Mouse (Mus musculus): ENCODE data around the gene Nyx. TPM values are rescaled to one million over a fixed set of nuclear protein-coding genes. Genes with fewer than 3 reads are reported as not detected.
"Not testable (repeated sequence)": the region's sequence is repeated elsewhere in the genome, so short reads cannot be mapped to it uniquely, and the experiment has no call there.

Gene Nyx
- 0.07 and 0.17 TPM in 2 replicates for polyA plus RNA-seq (2015; fragmentation: Nextera tagmentation; extraction: Ambion mirVana)

DNA sequence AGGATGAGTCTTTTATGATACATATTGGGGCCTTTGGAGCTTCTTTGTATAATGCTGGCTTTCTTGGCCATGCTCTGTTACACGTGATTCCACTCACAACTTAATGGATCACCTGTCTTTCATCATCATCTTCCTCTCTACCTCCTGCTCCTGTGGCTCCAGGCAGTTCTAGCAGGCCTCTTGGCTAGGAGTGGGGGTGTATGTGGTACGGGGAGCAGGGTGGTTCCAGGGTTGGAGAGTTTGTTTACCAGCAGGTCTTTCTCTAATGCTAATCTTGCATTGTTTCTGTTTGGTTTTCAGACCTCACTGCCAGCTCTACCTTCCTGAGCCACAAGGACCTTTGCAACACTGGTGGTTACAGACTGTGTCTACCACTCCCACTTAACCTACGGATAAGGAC lies at the start of gene Nyx:
Gene Nyx, plus strand, starts transcription at position 301 of the 400 bp plus-strand sequence.
- ATAC-seq (ENCODE audit: low read depth), result no peak
- Histone ChIP-seq H3K9ac (no peak within 1 kb of the TSS), H3K4me2 (no peak within 1 kb of the TSS), H3K36me3 (no peaks in the 10 kb centered on the region), H3K4me1 (replicated peaks) (0 out of 2 replicates have a peak, but pooled peaks cover 3% of the 10 kb centered on the region), H3K27me3 (peaks cover 6% of the 10 kb centered on the region; the same call in 1 of the 2 replicates), H3K9me3 (no peaks in the 10 kb centered on the region), H3K4me3 (no peak within 1 kb of the TSS), H3K27ac (replicated peaks) (no peak within 1 kb of the TSS)
- 84% methylated on average over 3 of the region's 3 CpGs for WGBS

DNA sequence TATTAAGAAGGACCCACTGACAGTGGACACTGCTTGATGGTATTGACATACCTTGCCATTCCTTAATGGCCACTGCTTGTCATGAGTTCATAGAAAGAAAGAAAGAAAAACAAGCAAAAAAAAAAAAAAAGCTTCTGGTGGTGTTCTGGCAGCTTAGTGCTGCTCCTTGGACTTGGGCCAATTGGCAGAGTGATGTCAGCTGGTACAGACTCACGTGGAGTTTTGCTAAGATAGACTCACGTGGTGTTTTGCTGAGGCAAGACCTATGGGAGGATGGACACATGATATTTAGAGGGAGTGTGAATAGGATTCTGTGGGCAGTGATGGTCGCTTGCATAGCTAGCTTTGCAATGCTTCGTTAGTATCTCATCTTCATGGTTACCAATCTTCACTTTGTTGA lies 43.9 kb upstream of the Nyx start:
- Histone ChIP-seq H3K9me3 (no peaks in the 10 kb centered on the region), H3K36me3 (no peaks in the 10 kb centered on the region), H3K4me2 (no peak overlapping the region), H3K4me1 (replicated peaks) (no peaks in the 10 kb centered on the region), H3K27ac (replicated peaks) (no peak overlapping the region), H3K27me3 (0 out of 2 replicates have a peak, but pooled peaks cover 3% of the 10 kb centered on the region), H3K4me3 (no peak overlapping the region), H3K9ac (no peak overlapping the region)
- no peak for ATAC-seq (ENCODE audit: low read depth)
- WGBS, result 70% methylated on average over 4 of the region's 4 CpGs

DNA sequence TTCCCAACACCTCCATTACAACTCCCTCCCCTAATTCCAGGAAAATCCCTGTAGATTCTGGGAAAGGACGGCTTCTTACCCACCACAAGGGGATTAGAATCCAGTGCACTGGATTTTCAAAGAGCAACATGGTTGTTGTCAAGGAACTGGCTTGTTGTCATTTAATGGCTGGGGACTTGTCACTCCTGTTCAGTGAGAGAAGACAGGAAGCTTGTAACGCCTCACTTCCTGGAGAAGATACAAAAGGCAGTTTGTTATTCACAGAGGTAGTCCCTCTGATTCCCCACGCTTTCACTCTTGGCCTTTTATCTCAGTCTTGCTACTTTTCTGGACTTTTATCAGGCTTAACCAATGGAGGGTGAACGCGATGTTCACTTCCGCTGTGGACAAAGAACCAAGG lies 34.5 kb upstream of the Nyx start:
- no peak overlapping the region for H3K4me2 ChIP-seq
- H3K27ac ChIP-seq (replicated peaks), result no peak overlapping the region
- no peaks in the 10 kb centered on the region for H3K9me3 ChIP-seq
- no peak overlapping the region for H3K9ac ChIP-seq
- WGBS, result 64% methylated on average over 6 of the region's 6 CpGs
- H3K36me3 ChIP-seq, result no peaks in the 10 kb centered on the region
- H3K4me1 ChIP-seq (replicated peaks), result no peaks in the 10 kb centered on the region
- peaks cover 13% of the 10 kb centered on the region for H3K27me3 ChIP-seq
- H3K4me3 ChIP-seq, result no peak overlapping the region
- no peak for ATAC-seq (ENCODE audit: low read depth)

DNA sequence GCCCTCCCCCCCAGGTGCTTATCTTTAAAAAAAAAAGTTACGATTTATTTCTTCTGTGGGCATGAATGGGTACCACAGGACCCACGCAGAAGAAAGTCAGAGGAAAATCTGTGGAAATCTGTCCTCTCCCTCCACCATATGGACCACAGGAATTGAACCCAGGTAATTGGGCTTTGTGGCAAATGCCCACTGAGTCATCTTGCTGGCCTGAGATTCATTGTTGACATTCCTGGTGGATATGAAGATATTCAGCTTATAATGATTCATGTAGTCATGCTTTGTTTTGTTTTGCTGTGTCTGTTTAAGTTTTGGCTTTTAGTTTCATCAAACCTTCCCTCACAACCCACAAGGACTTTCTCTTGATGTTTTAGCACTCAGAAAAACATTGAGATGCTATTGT lies 29.9 kb upstream of the Nyx start:
- H3K4me2 ChIP-seq; ATAC-seq (ENCODE audit: low read depth); H3K9ac ChIP-seq; H3K27ac ChIP-seq (replicated peaks); H3K36me3 ChIP-seq; H3K9me3 ChIP-seq; H3K4me3 ChIP-seq; H3K4me1 ChIP-seq (replicated peaks): not testable (repeated sequence)
- WGBS, result 87% methylated on average over 2 of the region's 2 CpGs
- peaks cover 11% of the 10 kb centered on the region for H3K27me3 ChIP-seq

GRCm38 (mm10) chrX:13456544-13456943 lies 9.4 kb upstream of the Nyx start:
- not testable (repeated sequence) for H3K36me3 ChIP-seq; H3K27ac ChIP-seq (replicated peaks); H3K4me1 ChIP-seq (replicated peaks); H3K4me3 ChIP-seq; ATAC-seq (ENCODE audit: low read depth); H3K27me3 ChIP-seq; H3K9ac ChIP-seq; H3K4me2 ChIP-seq; H3K9me3 ChIP-seq
- WGBS, result 81% methylated on average over 9 of the region's 9 CpGs

- Histone ChIP-seq H3K27ac (replicated peaks) (no peak overlapping the region), H3K9me3 (no peaks in the 10 kb centered on the region), H3K27me3 (peaks cover 5% of the 10 kb centered on the region; the same call in 1 of the 2 replicates), H3K4me2 (no peak overlapping the region), H3K4me1 (replicated peaks) (0 out of 2 replicates have a peak, but pooled peaks cover 3% of the 10 kb centered on the region), H3K4me3 (no peak overlapping the region), H3K36me3 (no peaks in the 10 kb centered on the region), H3K9ac (no peak overlapping the region)
- WGBS, result 96% methylated on average over 1 of the region's 1 CpGs
- no peak for ATAC-seq (ENCODE audit: low read depth)
These were observed 7.1 kb upstream of the Nyx start for GRCm38 (mm10) chrX:13458766-13459165.

GRCm38 (mm10) chrX:13461266-13462261 lies 4.3 kb upstream of the Nyx start:
- Histone ChIP-seq H3K4me3 (peak overlapping the region; percentile 38), H3K4me1 (replicated peaks) (0 out of 2 replicates have a peak, but pooled peaks cover 3% of the 10 kb centered on the region), H3K27me3 (peaks cover 3% of the 10 kb centered on the region; the same call in 1 of the 2 replicates), H3K9ac (peak overlapping the region; percentile 64), H3K9me3 (no peaks in the 10 kb centered on the region), H3K36me3 (no peaks in the 10 kb centered on the region), H3K4me2 (peak overlapping the region; percentile 54), H3K27ac (replicated peaks) (peak overlapping the region; percentile 81)
- WGBS, result 17% methylated on average over 46 of the region's 46 CpGs
- ATAC-seq (ENCODE audit: low read depth), result peak; percentile 97

DNA sequence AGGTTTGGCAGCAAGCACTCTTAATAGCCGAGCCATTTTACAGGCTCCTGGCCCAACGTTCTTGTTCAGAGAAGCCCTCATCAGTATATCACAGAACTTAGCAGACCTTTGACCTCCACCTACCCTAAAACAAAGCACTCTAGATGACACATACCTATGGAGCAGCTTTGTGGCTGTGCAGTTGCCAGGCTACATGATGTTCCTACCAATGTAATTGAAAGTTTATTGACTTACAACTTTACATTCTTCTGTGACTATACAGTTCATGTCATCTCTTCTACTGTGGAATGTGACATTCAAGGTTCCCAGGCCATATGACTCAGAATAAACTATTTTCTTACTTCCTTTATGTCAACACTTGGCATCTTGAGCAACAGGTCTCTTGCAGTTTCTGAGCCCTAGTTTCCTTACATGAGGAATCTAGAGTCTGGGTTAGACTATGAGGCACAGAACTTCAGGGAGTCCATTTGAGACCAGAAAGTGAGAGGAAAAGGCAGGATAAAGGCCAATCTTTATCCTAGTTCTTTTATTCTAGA lies 2.9 kb upstream of the Nyx start:
- no peak overlapping the region for H3K9ac ChIP-seq
- H3K27me3 ChIP-seq, result peaks cover 3% of the 10 kb centered on the region; the same call in 1 of the 2 replicates
- ATAC-seq (ENCODE audit: low read depth), result no peak
- 0 out of 2 replicates have a peak, but pooled peaks cover 3% of the 10 kb centered on the region for H3K4me1 ChIP-seq (replicated peaks)
- no peak overlapping the region for H3K4me3 ChIP-seq
- H3K9me3 ChIP-seq, result no peaks in the 10 kb centered on the region
- H3K4me2 ChIP-seq, result no peak overlapping the region
- WGBS, result 82% methylated on average over 2 of the region's 2 CpGs
- no peaks in the 10 kb centered on the region for H3K36me3 ChIP-seq
- H3K27ac ChIP-seq (replicated peaks), result no peak overlapping the region

DNA sequence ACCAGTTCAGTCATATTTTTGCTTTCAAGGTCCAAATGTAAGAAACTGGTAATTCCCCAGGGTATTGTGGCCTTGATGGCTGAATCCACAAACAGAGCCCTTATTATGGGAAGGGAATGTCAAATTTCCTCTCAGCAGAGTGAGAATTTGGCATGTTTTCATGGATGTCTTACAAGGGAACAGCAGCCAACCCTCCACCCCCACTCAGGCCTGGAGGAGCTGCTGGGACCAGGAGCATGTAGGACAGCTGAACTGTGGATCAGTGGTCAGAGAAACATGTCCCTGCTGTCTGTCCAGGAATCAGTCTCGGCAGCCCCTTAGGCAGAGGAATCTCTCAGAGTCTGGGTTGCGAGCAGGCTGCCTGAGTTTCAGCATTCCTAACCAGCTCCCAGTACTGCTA lies 771 bp downstream of the Nyx start:
- H3K4me1 ChIP-seq (replicated peaks), result no peaks in the 10 kb centered on the region
- peaks cover 3% of the 10 kb centered on the region; the same call in 1 of the 2 replicates for H3K27me3 ChIP-seq
- ATAC-seq (ENCODE audit: low read depth), result no peak
- no peak overlapping the region for H3K9ac ChIP-seq
- no peaks in the 10 kb centered on the region for H3K36me3 ChIP-seq
- 82% methylated on average over 2 of the region's 2 CpGs for WGBS
- H3K4me3 ChIP-seq, result no peak overlapping the region
- H3K27ac ChIP-seq (replicated peaks), result no peak overlapping the region
- H3K4me2 ChIP-seq, result no peak overlapping the region
- no peaks in the 10 kb centered on the region for H3K9me3 ChIP-seq

- WGBS, result 79% methylated on average over 6 of the region's 6 CpGs
- Histone ChIP-seq H3K9me3 (no peaks in the 10 kb centered on the region), H3K4me2 (no peak overlapping the region), H3K36me3 (no peaks in the 10 kb centered on the region), H3K9ac (no peak overlapping the region), H3K27me3 (peaks cover 3% of the 10 kb centered on the region; the same call in 1 of the 2 replicates), H3K27ac (replicated peaks) (no peak overlapping the region), H3K4me3 (no peak overlapping the region), H3K4me1 (replicated peaks) (no peaks in the 10 kb centered on the region)
- ATAC-seq (ENCODE audit: low read depth), result no peak
These were observed 1.2 kb downstream of the Nyx start for GRCm38 (mm10) chrX:13467121-13467571.

GRCm38 (mm10) chrX:13469160-13470116 lies 3.5 kb downstream of the Nyx start:
- no peak overlapping the region for H3K4me2 ChIP-seq
- H3K9me3 ChIP-seq, result no peaks in the 10 kb centered on the region
- WGBS, result 71% methylated on average over 9 of the region's 9 CpGs
- no peak for ATAC-seq (ENCODE audit: low read depth)
- peaks cover 3% of the 10 kb centered on the region; the same call in 1 of the 2 replicates for H3K27me3 ChIP-seq
- no peaks in the 10 kb centered on the region for H3K4me1 ChIP-seq (replicated peaks)
- H3K4me3 ChIP-seq, result no peak overlapping the region
- H3K9ac ChIP-seq, result no peak overlapping the region
- H3K27ac ChIP-seq (replicated peaks), result no peak overlapping the region
- H3K36me3 ChIP-seq, result no peaks in the 10 kb centered on the region

All from neural tube, embryonic 13.5 days (tissue).